In the genomic region with DNA sequence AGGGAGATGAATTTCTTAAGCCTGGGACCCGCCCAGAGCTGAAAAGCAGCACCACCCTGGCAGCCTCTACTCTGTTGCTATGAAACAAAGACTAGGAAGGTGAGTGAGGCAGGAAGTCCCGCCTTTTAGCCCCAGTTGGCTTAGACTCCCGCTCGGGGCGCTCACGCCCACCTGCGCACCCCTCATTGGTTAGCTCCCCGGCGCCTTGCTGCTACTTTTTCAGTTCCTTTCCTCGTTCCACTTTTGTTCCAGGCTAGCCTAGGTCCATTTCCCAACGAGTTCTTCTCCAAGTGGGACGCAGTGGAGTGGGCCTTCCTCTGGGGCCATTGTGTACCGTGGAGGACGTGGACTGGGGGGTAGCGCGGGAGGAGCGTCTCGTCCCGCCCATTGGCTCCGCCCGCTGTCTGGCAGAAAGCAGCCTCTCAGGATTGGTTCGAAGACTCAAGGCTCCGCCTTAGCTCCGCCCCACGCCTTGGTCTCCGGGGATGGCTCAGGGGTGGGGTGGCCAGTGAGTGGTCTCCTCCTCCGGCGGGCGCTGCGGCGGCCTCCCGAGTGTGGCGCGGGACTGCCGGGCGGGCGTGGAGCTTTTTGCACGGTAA, we compare ENCODE assay signal across 8 mouse cellular contexts. TPM values are rescaled to one million over a fixed set of nuclear protein-coding genes. Genes with fewer than 3 reads are reported as not detected.
DNase-seq lines count a peak whose midpoint lies in the region; ATAC-seq and TF ChIP-seq lines count a peak whose summit lies in the region.

A gene (plus strand): TSS at position 135 of the 599 bp plus-strand sequence.

- H3K36me3 ChIP-seq in hindbrain, embryonic 14.5 days (replicated peaks; ENCODE audit: control insufficient read depth, insufficient read depth): 0 out of 2 replicates have a peak, but pooled peaks cover 12% of the 10 kb centered on the region

- peak; percentile 85 for DNase-seq in Patski (ENCODE audit: low read depth, low spot score)
- peak; percentile 97 for DNase-seq in cerebellum, postnatal 14 days
- DNase-seq in frontal cortex, postnatal 25 days (ENCODE audit: low spot score in 2 of 2): peak; percentile 89 to 93
- peak; percentile 98 for DNase-seq in hindbrain, embryonic 14.5 days (ENCODE audit: low spot score)
- DNase-seq in layer of hippocampus, postnatal 36 days: peak; percentile 97
- DNase-seq in lung, postnatal 36 days: peak; percentile 99
- peak; percentile 98 for DNase-seq in retina, postnatal 1 day
- peak; percentile 98 for DNase-seq in urinary bladder, adult 18-20 months (ENCODE audit: low spot score in 2 of 2)

- H3K4me3 ChIP-seq in hindbrain, embryonic 14.5 days (replicated peaks; ENCODE audit: low read length): peak within 1 kb of the TSS; percentile 98

- peaks cover 30% of the 10 kb centered on the region for H3K4me1 ChIP-seq in hindbrain, embryonic 14.5 days (replicated peaks; ENCODE audit: control insufficient read depth, insufficient read depth, low read length)

- H3K4me2 ChIP-seq in hindbrain, embryonic 14.5 days (replicated peaks): peak within 1 kb of the TSS; percentile 68

- peak within 1 kb of the TSS; percentile 96 for H3K9ac ChIP-seq in hindbrain, embryonic 14.5 days

- WGBS in hindbrain, embryonic 14.5 days: under 1% methylated on average over 38 of the region's 38 CpGs

- in situ Hi-C loops in Patski (cut with MboI; ENCODE audit: low pct_unique_long_range_greater_than_20kb): no loop called here

- POLR2A ChIA-PET in Patski (lab: Charles Lee): interaction anchor here (0.7 kb wide), 1 partner anchor 17 kb away, joined by 4 read pairs; no protein-coding TSS in a partner anchor

- no peak for TF ChIP-seq CTCF in Patski (IDR thresholded peaks at IDR 0.05)

- H3K27me3 ChIP-seq in Patski: no peaks in the 10 kb centered on the region
- no peaks in the 10 kb centered on the region for H3K27me3 ChIP-seq in hindbrain, embryonic 14.5 days (ENCODE audit: control insufficient read depth, insufficient read depth, low read length)

- peak within 1 kb of the TSS; percentile 95 for H3K27ac ChIP-seq in hindbrain, embryonic 14.5 days

- CTCF ChIA-PET in Patski (lab: Charles Lee): interaction anchor here (0.5 kb wide), 1 partner anchor 42 kb away, joined by 3 read pairs; no protein-coding TSS in a partner anchor

- no peaks in the 10 kb centered on the region for H3K9me3 ChIP-seq in hindbrain, embryonic 14.5 days (ENCODE audit: control insufficient read depth, low read length)

- peak; percentile 99 for ATAC-seq in Patski
- ATAC-seq in hindbrain, embryonic 14.5 days (ENCODE audit: low FRiP score): peak; percentile 99

RNA-seq across cellular contexts. Expression of the gene that starts here (rescaled TPM):
- polyA plus RNA-seq in Patski (2021): 7.4 TPM
- 15.6 and 16.8 TPM in 2 replicates for polyA plus RNA-seq in hindbrain, embryonic 14.5 days (2014; fragmentation: Nextera tagmentation; extraction: Ambion mirVana)
- total RNA-seq in layer of hippocampus, postnatal 36 days (2021): 10 to 100 TPM; 39.2 to 43.4 TPM

Comparison
In these comparisons a context has a peak if more than half of its experiments do, and no peak if none do; other contexts are left out.
1. Peak in every context shown above with its lines: DNase-seq, ATAC-seq, H3K4me3 ChIP-seq and H3K27ac ChIP-seq.